Mouse (Mus musculus) induced T-regulatory cell, adult 2 months (primary cell): ENCODE data around the gene Gm17467.
"Not testable (repeated sequence)": the region's sequence is repeated elsewhere in the genome, so short reads cannot be mapped to it uniquely, and the experiment has no call there.

ENCODE experiments used
- DNase-seq: peaks from one replicate; pipeline ENCODE4 v3.0.0-alpha.2; 2012; ENCODE audit warnings: low read depth

Gene Gm17467

GRCm38 (mm10) chrX:123704691-123705090, at the start of gene Gm17467:
Gm17467 (minus strand) TSS chrX:123704791.
- DNase-seq, result not testable (repeated sequence)
